Mouse (Mus musculus) small intestine, adult 2 months (tissue): ENCODE results near the gene Mei4. TPM values are rescaled to one million over a fixed set of nuclear protein-coding genes. Genes with fewer than 3 reads are reported as not detected.

Source experiments
- H3K27ac ChIP-seq: fragments of 200-500 bp; 2 replicates; pipeline ENCODE4 v1.5.1; 2012; ENCODE audit warnings: low read depth, low read length, control low read depth, inconsistent platforms; ENCODE audit not compliant: insufficient read depth
- H3K27me3 ChIP-seq: fragments of 200-500 bp; 2 replicates; pipeline ENCODE4 v1.6.1; 2012; ENCODE audit warnings: mild to moderate bottlenecking, moderate library complexity, low read length, inconsistent platforms; ENCODE audit not compliant: control insufficient read depth, insufficient read depth
- H3K36me3 ChIP-seq: fragments of 200-500 bp; 2 replicates; pipeline ENCODE4 v1.6.1; 2012; ENCODE audit warnings: mild to moderate bottlenecking, low read length, control low read depth, inconsistent platforms; ENCODE audit not compliant: control insufficient read depth, insufficient read depth
- H3K4me1 ChIP-seq: fragments of 200-500 bp; 2 replicates; pipeline ENCODE4 v1.6.1; 2012; ENCODE audit warnings: low read length, inconsistent platforms, mixed read lengths; ENCODE audit not compliant: control insufficient read depth, insufficient read depth, insufficient read length
- H3K4me3 ChIP-seq: fragments of 200-500 bp; 2 replicates; pipeline ENCODE4 v1.5.1; 2012; ENCODE audit warnings: low read depth, mild to moderate bottlenecking, control low read depth, inconsistent platforms, low read length, moderate library complexity
- CTCF ChIP-seq: fragments of 200-500 bp; IDR thresholded peaks from 2 replicates; pipeline ENCODE4 v1.5.1; 2012; ENCODE audit warnings: low read depth, mild to moderate bottlenecking, control low read depth, inconsistent platforms, low read length, moderate library complexity, mixed read lengths; ENCODE audit not compliant: insufficient replicate concordance, insufficient read length; ENCODE audit errors: extremely low read depth
- POLR2A ChIP-seq: fragments of 200-500 bp; IDR thresholded peaks from 2 replicates; pipeline ENCODE4 v1.6.1; 2012; ENCODE audit warnings: low read depth, mild to moderate bottlenecking, control low read depth, inconsistent platforms, low read length, moderate library complexity
- WGBS: fragments of 180-500 bp; shearing (Covaris S2); methylation state at CpG from one replicate; pipeline ENCODE4 v1.1.7; 2018; 5-methylcytosine and 5-hydroxymethylcytosine counted together
- polyA plus RNA-seq: library from polyadenylated mRNA; depleted of rRNA; stranded (reverse); fragments of >200 nt; gene quantifications from 2 replicates; pipeline ENCODE4 v1.2.3, GENCODE M21; 2012; rRNA removed

The Mei4 gene
- polyA plus RNA-seq, 1 experiment: not detected

- Histone ChIP-seq H3K27ac (no peak overlapping the region), H3K27me3 (no peaks in the 10 kb centered on the region), H3K4me1 (no peaks in the 10 kb centered on the region), H3K4me3 (no peak overlapping the region), H3K36me3 (no peaks in the 10 kb centered on the region)
- TF ChIP-seq POLR2A (no peak), CTCF (no peak)
These were observed 272.6 kb downstream of the Mei4 start for GRCm38 (mm10) chr9:82136119-82136518.

GRCm38 (mm10) chr9:82160143-82160542 lies 296.7 kb downstream of the Mei4 start:
- TF ChIP-seq POLR2A (no peak), CTCF (no peak)
- Histone ChIP-seq H3K4me3 (no peak overlapping the region), H3K4me1 (no peaks in the 10 kb centered on the region), H3K27me3 (no peaks in the 10 kb centered on the region), H3K36me3 (no peaks in the 10 kb centered on the region), H3K27ac (no peak overlapping the region)
- 68% methylated on average over 9 of the region's 9 CpGs for WGBS

- WGBS: 24% methylated on average over 4 of the region's 4 CpGs
- H3K36me3 ChIP-seq: no peaks in the 10 kb centered on the region
These were observed 298.9 kb downstream of the Mei4 start for GRCm38 (mm10) chr9:82162415-82162814.

GRCm38 (mm10) chr9:82217976-82218375 lies 354.5 kb downstream of the Mei4 start:
- TF ChIP-seq CTCF (no peak), POLR2A (no peak)
- 54% methylated on average over 1 of the region's 1 CpGs for WGBS
- Histone ChIP-seq H3K4me1 (no peaks in the 10 kb centered on the region), H3K4me3 (no peak overlapping the region), H3K27me3 (no peaks in the 10 kb centered on the region), H3K27ac (no peak overlapping the region), H3K36me3 (no peaks in the 10 kb centered on the region)

More at GRCm38 (mm10) chr9:82162415-82162814, 298.9 kb downstream of the Mei4 start:
- no peaks in the 10 kb centered on the region for H3K4me1 ChIP-seq
- no peak for TF ChIP-seq CTCF
- no peak for TF ChIP-seq POLR2A
- H3K27me3 ChIP-seq: no peaks in the 10 kb centered on the region
- no peak overlapping the region for H3K27ac ChIP-seq
- no peak overlapping the region for H3K4me3 ChIP-seq

- no peaks in the 10 kb centered on the region for H3K36me3 ChIP-seq
- no peak overlapping the region for H3K27ac ChIP-seq
- no peaks in the 10 kb centered on the region for H3K27me3 ChIP-seq
- 74% methylated on average over 7 of the region's 7 CpGs for WGBS
- H3K4me3 ChIP-seq: no peak overlapping the region
- TF ChIP-seq CTCF (no peak), POLR2A (no peak)
- no peaks in the 10 kb centered on the region for H3K4me1 ChIP-seq
These were observed 384.4 kb downstream of the Mei4 start for GRCm38 (mm10) chr9:82247695-82248445.

Other genes with a start within 250 kb of the Mei4 start
- 0.30 and 0.47 TPM in 2 replicates for gene Htr1b, start 229.8 kb upstream of the Mei4 start, polyA plus RNA-seq